Mouse (Mus musculus): Measurements from ENCODE around the gene Cep290.

DNA sequence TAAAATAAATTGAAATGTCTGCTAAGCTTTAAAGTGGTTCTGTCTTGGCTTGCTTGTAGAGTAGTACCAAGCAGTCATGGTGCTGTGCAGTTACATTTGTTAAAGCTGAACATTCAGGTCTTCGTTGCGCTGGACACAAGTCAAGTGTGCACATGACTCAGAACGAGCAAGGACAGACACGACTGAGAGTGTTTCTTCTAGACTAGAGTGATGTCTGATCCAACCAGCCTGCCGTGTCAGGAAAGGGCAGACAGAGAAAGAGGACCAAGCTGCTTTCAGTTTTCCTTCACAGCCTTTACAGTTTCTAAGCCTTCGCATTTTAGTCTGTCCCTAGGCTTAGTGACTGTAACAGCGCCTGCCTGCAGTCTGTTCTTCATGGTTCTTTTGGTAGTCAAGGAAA is 4.6 kb downstream of the Cep290 start:
- TF ChIP-seq CTCF (IDR thresholded peaks at IDR 0.05) (no peak), EP300 (IDR thresholded peaks at IDR 0.05) (no peak)
